Mouse (Mus musculus) kidney, postnatal 0 days (tissue): ENCODE data around the gene Lrp5. TPM values are rescaled to one million over a fixed set of nuclear protein-coding genes. Genes with fewer than 3 reads are reported as not detected.

Source experiments
- ATAC-seq: fragments of 200-750 bp; cut with Nextera tagmentation; replicated peaks from 2 replicates; pipeline ENCODE4 v1.8.0; 2017; ENCODE audit warnings: low read depth, moderate number of reproducible peaks, moderate TSS enrichment, moderate library complexity; ENCODE audit not compliant: low FRiP score
- DNase-seq: peaks from one replicate; pipeline ENCODE4 v3.0.0-alpha.2; 2016; ENCODE audit warnings: low spot score
- H3K27ac ChIP-seq: fragments of 300-500 bp; sonication (generic); 2 replicates; pipeline ENCODE4 v1.5.1; 2014; ENCODE audit warnings: mild to moderate bottlenecking
- H3K27me3 ChIP-seq: fragments of 300-500 bp; sonication (generic); 2 replicates; pipeline ENCODE4 v1.6.1; 2014; ENCODE audit warnings: low read length, mixed read lengths; ENCODE audit not compliant: insufficient read depth
- H3K36me3 ChIP-seq: fragments of 300-500 bp; sonication (generic); 2 replicates; pipeline ENCODE4 v1.6.1; 2014; ENCODE audit warnings: low read length, mixed read lengths; ENCODE audit not compliant: insufficient read depth
- H3K4me1 ChIP-seq: fragments of 300-500 bp; sonication (generic); replicated peaks from 2 replicates; pipeline ENCODE4 v1.6.1; 2014; ENCODE audit warnings: antibody characterized with exemption, low read length, mixed read lengths; ENCODE audit not compliant: insufficient read depth
- H3K4me2 ChIP-seq: fragments of 300-500 bp; sonication (generic); 2 replicates; pipeline ENCODE4 v1.6.1; 2014; ENCODE audit warnings: mild to moderate bottlenecking, low read length, moderate library complexity, mixed read lengths
- H3K4me3 ChIP-seq: fragments of 300-500 bp; sonication (generic); replicated peaks from 2 replicates; pipeline ENCODE4 v1.5.1; 2014; ENCODE audit warnings: low read depth, low read length
- H3K9ac ChIP-seq: fragments of 300-500 bp; sonication (generic); 2 replicates; pipeline ENCODE4 v1.6.1; 2014; ENCODE audit warnings: low read depth, low read length
- H3K9me3 ChIP-seq: fragments of 300-500 bp; sonication (generic); replicated peaks from 2 replicates; pipeline ENCODE4 v1.6.1; 2016; ENCODE audit warnings: low read length, inconsistent platforms, mixed read lengths
- CTCF ChIP-seq: IDR thresholded peaks from 2 replicates; pipeline ENCODE4 v1.5.1; 2016; ENCODE audit warnings: antibody characterized with exemption, low read depth, mild to moderate bottlenecking, moderate library complexity
- WGBS: fragments of 180-500 bp; shearing (Covaris S2); extraction: QIAGEN DNeasy Blood & Tissue Kit; methylation state at CpG from one replicate; pipeline ENCODE4 v1.1.7; 2014; 5-methylcytosine and 5-hydroxymethylcytosine counted together
- polyA plus RNA-seq: library from polyadenylated mRNA; unstranded; fragments of >200 nt; fragmentation: Nextera tagmentation; extraction: Ambion mirVana; gene quantifications from 2 replicates; pipeline ENCODE4 v1.2.1, GENCODE M21; 2015

The Lrp5 gene
- polyA plus RNA-seq, 1 experiment from 2014 or later = 3.5 TPM

- no peak overlapping the region for H3K4me3 ChIP-seq
- no peak for DNase-seq
- 0 out of 2 replicates have a peak, but pooled peaks cover 6% of the 10 kb centered on the region for H3K4me1 ChIP-seq
- H3K36me3 ChIP-seq = peaks cover 31% of the 10 kb centered on the region
- no peak overlapping the region for H3K9ac ChIP-seq
- H3K4me2 ChIP-seq = no peak overlapping the region
- no peaks in the 10 kb centered on the region for H3K27me3 ChIP-seq
- H3K9me3 ChIP-seq = 0 out of 2 replicates have a peak, but pooled peaks cover 3% of the 10 kb centered on the region
- WGBS = 97% methylated on average over 13 of the region's 13 CpGs
- TF ChIP-seq CTCF = no peak
- ATAC-seq = no peak
- no peak overlapping the region for H3K27ac ChIP-seq
Measured at GRCm38 (mm10) chr19:3651989-3652388, 34.4 kb downstream of the Lrp5 start.

- ATAC-seq (no peak), DNase-seq (no peak)
- H3K27me3 ChIP-seq = no peaks in the 10 kb centered on the region
- H3K27ac ChIP-seq = no peak overlapping the region
- H3K36me3 ChIP-seq = peaks cover 29% of the 10 kb centered on the region
- H3K4me2 ChIP-seq = no peak overlapping the region
- H3K4me1 ChIP-seq = 0 out of 2 replicates have a peak, but pooled peaks cover 6% of the 10 kb centered on the region
- 0 out of 2 replicates have a peak, but pooled peaks cover 3% of the 10 kb centered on the region for H3K9me3 ChIP-seq
- WGBS = 100% methylated on average over 3 of the region's 3 CpGs
- peak; percentile 56; the same call in 1 of the 2 replicates for TF ChIP-seq CTCF
- no peak overlapping the region for H3K4me3 ChIP-seq
- H3K9ac ChIP-seq = no peak overlapping the region
Measured at GRCm38 (mm10) chr19:3651220-3651619, 35.1 kb downstream of the Lrp5 start.

- H3K4me2 ChIP-seq = no peak overlapping the region
- TF ChIP-seq CTCF = no peak
- no peak overlapping the region for H3K4me3 ChIP-seq
- 0 out of 2 replicates have a peak, but pooled peaks cover 3% of the 10 kb centered on the region for H3K9me3 ChIP-seq
- ATAC-seq (no peak), DNase-seq (no peak)
- peaks cover 27% of the 10 kb centered on the region for H3K36me3 ChIP-seq
- WGBS = 82% methylated on average over 3 of the region's 3 CpGs
- H3K27ac ChIP-seq = no peak overlapping the region
- no peak overlapping the region for H3K9ac ChIP-seq
- no peaks in the 10 kb centered on the region for H3K27me3 ChIP-seq
- 0 out of 2 replicates have a peak, but pooled peaks cover 6% of the 10 kb centered on the region for H3K4me1 ChIP-seq
Measured at GRCm38 (mm10) chr19:3650448-3650847, 35.9 kb downstream of the Lrp5 start.

GRCm38 (mm10) chr19:3648830-3649450, 37.4 kb downstream of the Lrp5 start:
- no peak overlapping the region for H3K4me2 ChIP-seq
- no peak for TF ChIP-seq CTCF
- no peak overlapping the region for H3K9ac ChIP-seq
- H3K27ac ChIP-seq = peak overlapping the region; percentile 57; the same call in 1 of the 2 replicates
- 0 out of 2 replicates have a peak, but pooled peaks cover 6% of the 10 kb centered on the region for H3K4me1 ChIP-seq
- no peak; the same call in 1 of the 2 replicates for ATAC-seq
- H3K4me3 ChIP-seq = no peak overlapping the region
- no peak for DNase-seq
- 68% methylated on average over 9 of the region's 11 CpGs for WGBS
- peaks cover 36% of the 10 kb centered on the region for H3K36me3 ChIP-seq
- H3K9me3 ChIP-seq = 0 out of 2 replicates have a peak, but pooled peaks cover 3% of the 10 kb centered on the region
- no peaks in the 10 kb centered on the region for H3K27me3 ChIP-seq

GRCm38 (mm10) chr19:3647999-3648398, 38.4 kb downstream of the Lrp5 start:
- 88% methylated on average over 3 of the region's 3 CpGs for WGBS
- TF ChIP-seq CTCF = no peak
- H3K9me3 ChIP-seq = 0 out of 2 replicates have a peak, but pooled peaks cover 3% of the 10 kb centered on the region
- no peak overlapping the region for H3K4me2 ChIP-seq
- DNase-seq = no peak
- H3K27ac ChIP-seq = peak overlapping the region; percentile 57; the same call in 1 of the 2 replicates
- peak; percentile 57 for ATAC-seq
- H3K27me3 ChIP-seq = no peaks in the 10 kb centered on the region
- no peak overlapping the region for H3K9ac ChIP-seq
- peaks cover 35% of the 10 kb centered on the region for H3K36me3 ChIP-seq
- 0 out of 2 replicates have a peak, but pooled peaks cover 6% of the 10 kb centered on the region for H3K4me1 ChIP-seq
- no peak overlapping the region for H3K4me3 ChIP-seq

- DNase-seq (no peak), ATAC-seq (no peak)
- H3K4me1 ChIP-seq = peaks cover 12% of the 10 kb centered on the region; the same call in 1 of the 2 replicates
- 82% methylated on average over 3 of the region's 3 CpGs for WGBS
- H3K4me2 ChIP-seq = no peak overlapping the region
- H3K9me3 ChIP-seq = no peaks in the 10 kb centered on the region
- H3K9ac ChIP-seq = no peak overlapping the region
- TF ChIP-seq CTCF = no peak
- peak overlapping the region; percentile 57 for H3K27ac ChIP-seq
- no peak overlapping the region for H3K4me3 ChIP-seq
- peaks cover 26% of the 10 kb centered on the region for H3K36me3 ChIP-seq
- no peaks in the 10 kb centered on the region for H3K27me3 ChIP-seq
Measured at GRCm38 (mm10) chr19:3645813-3646212, 40.6 kb downstream of the Lrp5 start.
